ENCODE assay signal across 24 mouse cellular contexts in genomic region chr2:68215176-68215575, GRCm38 (mm10).
DNase-seq lines count a peak whose midpoint lies in the region; ATAC-seq lines count a peak whose summit lies in the region.
"Had no signal": no experiment of that assay in that cellular context is flagged by ENCODE, and none has a peak within 500 bp of the region (broad histone marks: within the 10 kb centered on the region; RNA-seq: fewer than 3 reads in every experiment).

No protein-coding gene starts in this region.

- no peak overlapping the region for H3K4me3 ChIP-seq in heart, embryonic 12.5 days
- no peak overlapping the region for H3K4me3 ChIP-seq in heart, embryonic 15.5 days
- H3K4me3 ChIP-seq in midbrain, embryonic 10.5 days, result no peak overlapping the region
- H3K4me3 ChIP-seq: forebrain, embryonic 10.5 days; forebrain, embryonic 13.5 days had no signal

- peaks cover 14% of the 10 kb centered on the region for H3K36me3 ChIP-seq in heart, embryonic 12.5 days
- peaks cover 9% of the 10 kb centered on the region; the same call in 1 of the 2 replicates for H3K36me3 ChIP-seq in heart, embryonic 15.5 days
- peaks cover 24% of the 10 kb centered on the region for H3K36me3 ChIP-seq in midbrain, embryonic 10.5 days

- H3K27ac ChIP-seq in heart, embryonic 12.5 days (ENCODE audit: poor library complexity, severe bottlenecking), result peak overlapping the region; percentile 87
- H3K27ac ChIP-seq in heart, embryonic 15.5 days, result peak overlapping the region; percentile 66
- H3K27ac ChIP-seq in midbrain, embryonic 10.5 days (replicated peaks), result no peak overlapping the region
- H3K27ac ChIP-seq: forebrain, embryonic 10.5 days; forebrain, embryonic 13.5 days; hindbrain, embryonic 14.5 days; hindbrain, postnatal 0 days had no signal

- intact Hi-C loops in heart, postnatal 10 days (cut with DNase I), result no loop called here
- intact Hi-C loops in heart, postnatal 36 days (cut with DNase I), result no loop called here

- peaks cover 43% of the 10 kb centered on the region for H3K4me1 ChIP-seq in heart, embryonic 12.5 days (replicated peaks)
- H3K4me1 ChIP-seq in heart, embryonic 15.5 days (replicated peaks), result peaks cover 34% of the 10 kb centered on the region
- H3K4me1 ChIP-seq in midbrain, embryonic 10.5 days, result no peaks in the 10 kb centered on the region
- H3K4me1 ChIP-seq: forebrain, embryonic 13.5 days had no signal

- H3K9me3 ChIP-seq in heart, embryonic 12.5 days (replicated peaks), result no peaks in the 10 kb centered on the region
- H3K9me3 ChIP-seq in heart, embryonic 15.5 days (replicated peaks), result no peaks in the 10 kb centered on the region
- no peaks in the 10 kb centered on the region for H3K9me3 ChIP-seq in midbrain, embryonic 10.5 days (replicated peaks)
- H3K9me3 ChIP-seq: forebrain, embryonic 10.5 days; forebrain, embryonic 13.5 days had no signal

- no peak for ATAC-seq in heart, embryonic 12.5 days (ENCODE audit: insufficient number of reproducible peaks, low FRiP score)
- peak; percentile 78 for ATAC-seq in heart, embryonic 15.5 days (replicated peaks; ENCODE audit: insufficient number of reproducible peaks, insufficient read depth, low FRiP score, low read depth)
- ATAC-seq: activated CD4-positive, CD25-positive, alpha-beta regulatory T cell, adult 4 months; forebrain, embryonic 13.5 days; forebrain, embryonic 16.5 days; hindbrain, postnatal 0 days; inflammation-experienced regulatory T-cells, adult 6 months; intestine, embryonic 16.5 days had no signal

- WGBS in heart, embryonic 12.5 days, result 40% methylated on average over 11 of the region's 11 CpGs
- 49% methylated on average over 11 of the region's 11 CpGs for WGBS in heart, embryonic 15.5 days
- 91% methylated on average over 11 of the region's 11 CpGs for WGBS in midbrain, embryonic 10.5 days

- no peaks in the 10 kb centered on the region for H3K27me3 ChIP-seq in heart, embryonic 12.5 days (replicated peaks)
- no peaks in the 10 kb centered on the region for H3K27me3 ChIP-seq in heart, embryonic 15.5 days
- H3K27me3 ChIP-seq in midbrain, embryonic 10.5 days (ENCODE audit: low read depth, poor library complexity, severe bottlenecking), result no peaks in the 10 kb centered on the region
- H3K27me3 ChIP-seq: forebrain, embryonic 13.5 days had no signal

- H3K9ac ChIP-seq in heart, embryonic 12.5 days, result no peak overlapping the region
- H3K9ac ChIP-seq in heart, embryonic 15.5 days, result no peak overlapping the region
- H3K9ac ChIP-seq: forebrain, embryonic 13.5 days; hindbrain, embryonic 14.5 days had no signal

- DNase-seq in heart, adult 11 months, result peak; percentile 54
- DNase-seq in heart, postnatal 10 days, result no peak
- DNase-seq in heart, postnatal 36 days, result no peak
- DNase-seq in heart, adult 18-20 months, result no peak
- no peak for DNase-seq in midbrain, embryonic 10.5 days (ENCODE audit: low spot score)
- DNase-seq: adrenal gland, postnatal 10 days; adrenal gland, postnatal 36 days; cerebellum, adult 18-20 months; cerebellum, adult 9-10 months; cerebellum, postnatal 14 days; gastrocnemius, postnatal 10 days; gastrocnemius, postnatal 36 days; kidney, adult 18-20 months; kidney, adult 9 months had no signal

- H3K4me2 ChIP-seq in heart, embryonic 12.5 days, result no peak overlapping the region
- H3K4me2 ChIP-seq in heart, embryonic 15.5 days, result no peak overlapping the region
- H3K4me2 ChIP-seq: forebrain, embryonic 13.5 days; hindbrain, embryonic 14.5 days had no signal
